Mouse (Mus musculus) myocyte (in vitro differentiated cells): Measurements from ENCODE around the gene Gpi1.

ENCODE experiments used
- CEBPB ChIP-seq: IDR thresholded peaks from 2 replicates; pipeline ENCODE4 v1.6.1; 2011; ENCODE audit warnings: mild to moderate bottlenecking, moderate library complexity; ENCODE audit not compliant: poor library complexity, insufficient read depth, severe bottlenecking
- E2F4 ChIP-seq: IDR thresholded peaks from one replicate; pipeline ENCODE4 v1.6.1; 2011; ENCODE audit warnings: mild to moderate bottlenecking, control low read depth, moderate library complexity; ENCODE audit not compliant: insufficient read depth
- MAX ChIP-seq: IDR thresholded peaks from one replicate; pipeline ENCODE4 v1.6.1; 2011; ENCODE audit warnings: low read depth, mild to moderate bottlenecking, control low read depth
- MYOD1 ChIP-seq, 3 experiments: IDR thresholded peaks; one replicate each; pipeline ENCODE4 v1.6.1; 2011; ENCODE audit warnings: control low read depth in 2 of 3, low read depth in 2 of 3, mild to moderate bottlenecking in 2 of 3, moderate library complexity in 1 of 3; ENCODE audit not compliant: insufficient read length in 2 of 3, control insufficient read depth in 1 of 3
- POLR2A ChIP-seq: IDR thresholded peaks from one replicate; pipeline ENCODE4 v1.6.1; 2011; ENCODE audit warnings: low read depth, mild to moderate bottlenecking, control low read depth, moderate library complexity; ENCODE audit not compliant: insufficient read length
- POLR2AphosphoS2 ChIP-seq: IDR thresholded peaks from one replicate; pipeline ENCODE4 v1.6.1; 2011; ENCODE audit warnings: low read depth, control low read depth; ENCODE audit not compliant: insufficient read length
- REST ChIP-seq: IDR thresholded peaks from one replicate; pipeline ENCODE4 v1.6.1; 2011; ENCODE audit warnings: mild to moderate bottlenecking, control low read depth, moderate library complexity; ENCODE audit not compliant: insufficient read depth, insufficient read length
- SRF ChIP-seq: IDR thresholded peaks from one replicate; pipeline ENCODE4 v1.6.1; 2011; ENCODE audit warnings: low read depth; ENCODE audit not compliant: control insufficient read depth, insufficient read length
- TCF12 ChIP-seq: IDR thresholded peaks from one replicate; pipeline ENCODE4 v1.6.1; 2011; ENCODE audit warnings: mild to moderate bottlenecking, control low read depth; ENCODE audit not compliant: poor library complexity, insufficient read depth, severe bottlenecking
- TCF3 ChIP-seq: IDR thresholded peaks from one replicate; pipeline ENCODE4 v1.6.1; 2011; ENCODE audit warnings: low read depth, control low read depth; ENCODE audit not compliant: insufficient read length
- USF1 ChIP-seq: IDR thresholded peaks from one replicate; pipeline ENCODE4 v1.6.1; 2011; ENCODE audit warnings: low read depth, mild to moderate bottlenecking, control low read depth, moderate library complexity

- TF ChIP-seq POLR2A (no peak), USF1 (no peak), MAX (no peak), CEBPB (no peak), TCF12 (no peak), MYOD1 (IDR thresholded peaks at IDR 0.05; ENCODE audit: control insufficient read depth in 1 of 3, insufficient read length in 2 of 3, low read depth in 2 of 3) (no peak), E2F4 (no peak), POLR2AphosphoS2 (no peak), TCF3 (no peak), SRF (no peak), REST (no peak)
Measured at GRCm38 (mm10) chr7:34224308-34224707, 5.8 kb downstream of the Gpi1 start.
